ENCODE assay signal across 8 mouse cellular contexts in genomic region chr10:19850544-19850997, GRCm38 (mm10). TPM values are rescaled to one million over a fixed set of nuclear protein-coding genes. Genes with fewer than 3 reads are reported as not detected.
A peak's percentile ranks its signal among the peaks of the same experiment; 100 is the strongest.
DNase-seq lines count a peak whose midpoint lies in the region; ATAC-seq and TF ChIP-seq lines count a peak whose summit lies in the region.

No protein-coding gene starts in this region.

- peak; percentile 58 for ATAC-seq in neural tube, embryonic 11.5 days (ENCODE audit: insufficient read depth, low FRiP score, low TSS enrichment)
- ATAC-seq in forebrain, embryonic 15.5 days (replicated peaks) = peak; percentile 63
- peak; percentile 34 for ATAC-seq in kidney, postnatal 0 days (replicated peaks; ENCODE audit: low FRiP score, low read depth)

- peaks cover 10% of the 10 kb centered on the region; the same call in 1 of the 2 replicates for H3K4me1 ChIP-seq in neural tube, embryonic 11.5 days (ENCODE audit: control insufficient read depth, insufficient read depth, low read length)
- peaks cover 32% of the 10 kb centered on the region for H3K4me1 ChIP-seq in forebrain, embryonic 15.5 days
- H3K4me1 ChIP-seq in kidney, postnatal 0 days (replicated peaks; ENCODE audit: insufficient read depth, low read length) = peaks cover 22% of the 10 kb centered on the region
- H3K4me1 ChIP-seq in midbrain, embryonic 10.5 days = peaks cover 32% of the 10 kb centered on the region

- no peaks in the 10 kb centered on the region for H3K9me3 ChIP-seq in neural tube, embryonic 11.5 days (ENCODE audit: control insufficient read depth, low read length)
- no peaks in the 10 kb centered on the region for H3K9me3 ChIP-seq in forebrain, embryonic 15.5 days
- no peaks in the 10 kb centered on the region for H3K9me3 ChIP-seq in kidney, postnatal 0 days (replicated peaks; ENCODE audit: low read length)
- H3K9me3 ChIP-seq in midbrain, embryonic 10.5 days (replicated peaks) = no peaks in the 10 kb centered on the region

- peaks cover 43% of the 10 kb centered on the region for H3K27me3 ChIP-seq in neural tube, embryonic 11.5 days (ENCODE audit: control insufficient read depth, insufficient read depth, low read length)
- H3K27me3 ChIP-seq in forebrain, embryonic 15.5 days = peaks cover 60% of the 10 kb centered on the region
- peaks cover 42% of the 10 kb centered on the region for H3K27me3 ChIP-seq in kidney, postnatal 0 days (ENCODE audit: insufficient read depth, low read length)
- H3K27me3 ChIP-seq in midbrain, embryonic 10.5 days (ENCODE audit: low read depth, poor library complexity, severe bottlenecking) = peaks cover 91% of the 10 kb centered on the region

- no peak for TF ChIP-seq POLR2A in brain, embryonic 14.5 days (IDR thresholded peaks at IDR 0.05; ENCODE audit: borderline replicate concordance, extremely low read depth, insufficient read depth, insufficient read length, poor library complexity, severe bottlenecking)

- no peak for TF ChIP-seq CTCF in brain, embryonic 14.5 days (IDR thresholded peaks at IDR 0.05; ENCODE audit: borderline replicate concordance, extremely low read depth, insufficient read depth, insufficient read length)
- no peak for TF ChIP-seq CTCF in kidney, postnatal 0 days (IDR thresholded peaks at IDR 0.05; ENCODE audit: low read depth)

- WGBS in neural tube, embryonic 11.5 days = under 1% methylated on average over 36 of the region's 36 CpGs
- 0% methylated on average over 36 of the region's 36 CpGs for WGBS in forebrain, embryonic 15.5 days
- under 1% methylated on average over 36 of the region's 36 CpGs for WGBS in kidney, postnatal 0 days
- 0% methylated on average over 36 of the region's 36 CpGs for WGBS in midbrain, embryonic 10.5 days

- no peak overlapping the region for H3K27ac ChIP-seq in neural tube, embryonic 11.5 days (ENCODE audit: low read depth, low read length)
- H3K27ac ChIP-seq in forebrain, embryonic 15.5 days (replicated peaks) = no peak overlapping the region
- H3K27ac ChIP-seq in kidney, postnatal 0 days = no peak overlapping the region
- H3K27ac ChIP-seq in midbrain, embryonic 10.5 days (replicated peaks) = peak overlapping the region; percentile 68; the same call in 1 of the 2 replicates

- peak overlapping the region; percentile 51 for H3K9ac ChIP-seq in neural tube, embryonic 11.5 days (ENCODE audit: low read length)
- peak overlapping the region; percentile 52 for H3K9ac ChIP-seq in forebrain, embryonic 15.5 days (replicated peaks)
- peak overlapping the region; percentile 42; the same call in 1 of the 2 replicates for H3K9ac ChIP-seq in kidney, postnatal 0 days (ENCODE audit: low read depth, low read length)

- H3K4me3 ChIP-seq in neural tube, embryonic 11.5 days (ENCODE audit: low read depth, low read length) = peak overlapping the region; percentile 54
- H3K4me3 ChIP-seq in forebrain, embryonic 15.5 days = peak overlapping the region; percentile 61
- H3K4me3 ChIP-seq in kidney, postnatal 0 days (replicated peaks; ENCODE audit: low read depth, low read length) = peak overlapping the region; percentile 47
- peak overlapping the region; percentile 73 for H3K4me3 ChIP-seq in midbrain, embryonic 10.5 days

- H3K36me3 ChIP-seq in neural tube, embryonic 11.5 days (ENCODE audit: control insufficient read depth, insufficient read depth, low read length) = no peaks in the 10 kb centered on the region
- no peaks in the 10 kb centered on the region for H3K36me3 ChIP-seq in forebrain, embryonic 15.5 days
- H3K36me3 ChIP-seq in kidney, postnatal 0 days (ENCODE audit: insufficient read depth, low read length) = no peaks in the 10 kb centered on the region
- no peaks in the 10 kb centered on the region for H3K36me3 ChIP-seq in midbrain, embryonic 10.5 days

- H3K4me2 ChIP-seq in neural tube, embryonic 11.5 days (ENCODE audit: low read depth) = peak overlapping the region; percentile 99
- peak overlapping the region; percentile 100 for H3K4me2 ChIP-seq in forebrain, embryonic 15.5 days (replicated peaks)
- peak overlapping the region; percentile 94 for H3K4me2 ChIP-seq in kidney, postnatal 0 days (ENCODE audit: low read length)

- peak; percentile 63 for DNase-seq in neural tube, embryonic 11.5 days (ENCODE audit: low spot score)
- no peak for DNase-seq in neural tube, embryonic 10.5 days (ENCODE audit: extremely low spot score, low spot score)
- DNase-seq in brain, embryonic 14.5 days (ENCODE audit: low read depth) = peak; percentile 66
- peak; percentile 17 for DNase-seq in kidney, postnatal 0 days (ENCODE audit: low spot score)
- no peak for DNase-seq in midbrain, embryonic 10.5 days (ENCODE audit: low spot score)
- DNase-seq in thymus, postnatal 4 days = peak; percentile 64
- no peak for DNase-seq in gastrocnemius, adult 18-20 months (ENCODE audit: low spot score)

RNA-seq across cellular contexts. Expression of gene Slc35d3, which starts 0.7 kb away (rescaled TPM):
- 0.66 and 0.78 TPM in 2 replicates for polyA plus RNA-seq in neural tube, embryonic 11.5 days (2014; fragmentation: Nextera tagmentation; extraction: Ambion mirVana)
- 1.7 and 2.1 TPM in 2 replicates for polyA plus RNA-seq in brain, embryonic 14.5 days (2012; rRNA removed)
- polyA plus RNA-seq in forebrain, embryonic 15.5 days (2015; fragmentation: Nextera tagmentation; extraction: Ambion mirVana) = 1.2 and 1.3 TPM in 2 replicates
- polyA plus RNA-seq in kidney, postnatal 0 days (2015; fragmentation: Nextera tagmentation; extraction: Ambion mirVana) = 0.07 and 0.11 TPM in 2 replicates
- polyA plus RNA-seq in midbrain, embryonic 10.5 days (2016; fragmentation: Nextera tagmentation; extraction: Ambion mirVana) = 0.90 and 0.97 TPM in 2 replicates
- total RNA-seq in gastrocnemius, adult 18-20 months (2021) = not detected

RNA-seq across cellular contexts. Expression of gene Pex7, which starts 56.9 kb away (rescaled TPM):
- polyA plus RNA-seq in neural tube, embryonic 11.5 days (2014; fragmentation: Nextera tagmentation; extraction: Ambion mirVana) = 27.2 and 29.1 TPM in 2 replicates
- 18.7 and 23.6 TPM in 2 replicates for polyA plus RNA-seq in brain, embryonic 14.5 days (2012; rRNA removed)
- polyA plus RNA-seq in forebrain, embryonic 15.5 days (2015; fragmentation: Nextera tagmentation; extraction: Ambion mirVana) = 26.4 and 27.7 TPM in 2 replicates
- 61.1 and 64.8 TPM in 2 replicates for polyA plus RNA-seq in kidney, postnatal 0 days (2015; fragmentation: Nextera tagmentation; extraction: Ambion mirVana)
- polyA plus RNA-seq in midbrain, embryonic 10.5 days (2016; fragmentation: Nextera tagmentation; extraction: Ambion mirVana) = 31.2 and 33.1 TPM in 2 replicates
- total RNA-seq in gastrocnemius, adult 18-20 months (2021) = 10 to 100 TPM; 20.6 to 21.7 TPM

Comparison
In these comparisons a context has a peak if more than half of its experiments do, and no peak if none do; other contexts are left out.
1. DNase-seq: peak in neural tube, embryonic 11.5 days (single experiment), brain, embryonic 14.5 days (single experiment), kidney, postnatal 0 days (single experiment) and thymus, postnatal 4 days (single experiment); none in neural tube, embryonic 10.5 days (single experiment), midbrain, embryonic 10.5 days (single experiment) and gastrocnemius, adult 18-20 months (single experiment).
2. Peak in every context shown above with its lines, with median percentiles within 50 percentile points of each other: ATAC-seq, H3K4me2 ChIP-seq, H3K4me3 ChIP-seq and H3K9ac ChIP-seq.